22 mouse cellular contexts compared by ENCODE assay signal in genomic region chr11:23201701-23202449, GRCm38 (mm10). TPM values are rescaled to one million over a fixed set of nuclear protein-coding genes. Genes with fewer than 3 reads are reported as not detected.
DNase-seq lines count a peak whose midpoint lies in the region; ATAC-seq and TF ChIP-seq lines count a peak whose summit lies in the region.
"Had no signal": no experiment of that assay in that cellular context is flagged by ENCODE, and none has a peak within 500 bp of the region (broad histone marks: within the 10 kb centered on the region; RNA-seq: fewer than 3 reads in every experiment).

No protein-coding gene starts in this region.

- no peak overlapping the region for H3K9ac ChIP-seq in hindbrain, postnatal 0 days (replicated peaks; ENCODE audit: low read length)
- no peak overlapping the region for H3K9ac ChIP-seq in hindbrain, embryonic 11.5 days (ENCODE audit: low read depth, low read length)
- H3K9ac ChIP-seq in midbrain, embryonic 11.5 days (ENCODE audit: low read length): no peak overlapping the region
- H3K9ac ChIP-seq in midbrain, embryonic 13.5 days (replicated peaks): no peak overlapping the region
- H3K9ac ChIP-seq: embryonic facial prominence, embryonic 12.5 days; heart, embryonic 13.5 days; hindbrain, embryonic 12.5 days; kidney, embryonic 15.5 days; liver, postnatal 0 days; stomach, embryonic 15.5 days had no signal

- no peak overlapping the region for H3K4me2 ChIP-seq in hindbrain, postnatal 0 days (ENCODE audit: low read depth, low read length)
- H3K4me2 ChIP-seq in hindbrain, embryonic 11.5 days (replicated peaks; ENCODE audit: low read depth, low read length): no peak overlapping the region
- H3K4me2 ChIP-seq in midbrain, embryonic 11.5 days: no peak overlapping the region
- H3K4me2 ChIP-seq in midbrain, embryonic 13.5 days (replicated peaks): no peak overlapping the region
- H3K4me2 ChIP-seq: embryonic facial prominence, embryonic 12.5 days; heart, embryonic 13.5 days; hindbrain, embryonic 12.5 days; kidney, embryonic 15.5 days; stomach, embryonic 15.5 days had no signal

- peak; percentile 25 to 31 for DNase-seq in cerebellum, postnatal 10 days
- DNase-seq in cerebellum, adult 9-10 months: no peak
- DNase-seq in hindbrain, postnatal 0 days (ENCODE audit: low spot score): peak; percentile 8
- DNase-seq in hindbrain, embryonic 11.5 days (ENCODE audit: low spot score): no peak
- DNase-seq in midbrain, embryonic 11.5 days (ENCODE audit: low spot score, missing footprints): peak; percentile 69
- peak; percentile 18 for DNase-seq in testis, postnatal 14 days (ENCODE audit: low spot score)
- no peak for DNase-seq in thymus, adult 18-20 months
- DNase-seq: adrenal gland, postnatal 25 days; cerebellum, adult 11 months; gastrocnemius, postnatal 10 days; heart, adult 2 months; heart, postnatal 14 days; kidney, adult 11 months; liver, postnatal 0 days had no signal

- no peaks in the 10 kb centered on the region for H3K4me1 ChIP-seq in hindbrain, postnatal 0 days (ENCODE audit: insufficient read depth, low read length)
- no peaks in the 10 kb centered on the region for H3K4me1 ChIP-seq in hindbrain, embryonic 11.5 days (replicated peaks; ENCODE audit: control insufficient read depth, insufficient read depth, low read length)
- H3K4me1 ChIP-seq in midbrain, embryonic 11.5 days (ENCODE audit: control insufficient read depth, insufficient read depth, low read length): no peaks in the 10 kb centered on the region
- no peaks in the 10 kb centered on the region for H3K4me1 ChIP-seq in midbrain, embryonic 13.5 days (replicated peaks)
- H3K4me1 ChIP-seq: embryonic facial prominence, embryonic 12.5 days; heart, embryonic 13.5 days; hindbrain, embryonic 12.5 days; kidney, embryonic 15.5 days; stomach, embryonic 15.5 days had no signal

- 67% methylated on average over 9 of the region's 9 CpGs for WGBS in hindbrain, postnatal 0 days
- WGBS in hindbrain, embryonic 11.5 days: 90% methylated on average over 9 of the region's 9 CpGs
- WGBS in midbrain, embryonic 11.5 days: 87% methylated on average over 9 of the region's 9 CpGs
- 89% methylated on average over 9 of the region's 9 CpGs for WGBS in midbrain, embryonic 13.5 days

- no peak for TF ChIP-seq CTCF in hindbrain, postnatal 0 days (IDR thresholded peaks at IDR 0.05; ENCODE audit: low read depth)

- ATAC-seq in hindbrain, postnatal 0 days: no peak
- no peak for ATAC-seq in hindbrain, embryonic 11.5 days (ENCODE audit: low FRiP score)
- ATAC-seq in midbrain, embryonic 11.5 days (ENCODE audit: low FRiP score): no peak
- no peak for ATAC-seq in midbrain, embryonic 13.5 days
- ATAC-seq: liver, postnatal 0 days; lung, postnatal 0 days had no signal

- H3K27ac ChIP-seq in hindbrain, postnatal 0 days: no peak overlapping the region
- no peak overlapping the region for H3K27ac ChIP-seq in hindbrain, embryonic 11.5 days (ENCODE audit: low read depth, low read length)
- no peak overlapping the region for H3K27ac ChIP-seq in midbrain, embryonic 11.5 days (ENCODE audit: low read depth, low read length)
- H3K27ac ChIP-seq in midbrain, embryonic 13.5 days: no peak overlapping the region
- H3K27ac ChIP-seq: embryonic facial prominence, embryonic 12.5 days; heart, adult 2 months; heart, embryonic 13.5 days; hindbrain, embryonic 12.5 days; kidney, embryonic 15.5 days; macrophage; stomach, embryonic 15.5 days had no signal

- H3K27me3 ChIP-seq in hindbrain, postnatal 0 days (ENCODE audit: insufficient read depth, low read length): no peaks in the 10 kb centered on the region
- H3K27me3 ChIP-seq in hindbrain, embryonic 11.5 days (ENCODE audit: control insufficient read depth, insufficient read depth, low read length): no peaks in the 10 kb centered on the region
- no peaks in the 10 kb centered on the region for H3K27me3 ChIP-seq in midbrain, embryonic 11.5 days (ENCODE audit: control insufficient read depth, insufficient read depth, low read length)
- no peaks in the 10 kb centered on the region for H3K27me3 ChIP-seq in midbrain, embryonic 13.5 days
- H3K27me3 ChIP-seq: embryonic facial prominence, embryonic 12.5 days; heart, embryonic 13.5 days; hindbrain, embryonic 12.5 days; kidney, embryonic 15.5 days; stomach, embryonic 15.5 days had no signal

- H3K9me3 ChIP-seq in hindbrain, postnatal 0 days (ENCODE audit: low read length): no peaks in the 10 kb centered on the region
- H3K9me3 ChIP-seq in hindbrain, embryonic 11.5 days (ENCODE audit: control insufficient read depth, low read length): no peaks in the 10 kb centered on the region
- no peaks in the 10 kb centered on the region for H3K9me3 ChIP-seq in midbrain, embryonic 11.5 days (ENCODE audit: control insufficient read depth, low read length)
- H3K9me3 ChIP-seq in midbrain, embryonic 13.5 days: no peaks in the 10 kb centered on the region
- H3K9me3 ChIP-seq: embryonic facial prominence, embryonic 12.5 days; heart, embryonic 13.5 days; hindbrain, embryonic 12.5 days; kidney, embryonic 15.5 days; stomach, embryonic 15.5 days had no signal

- H3K36me3 ChIP-seq in hindbrain, postnatal 0 days (ENCODE audit: insufficient read depth, low read length): no peaks in the 10 kb centered on the region
- no peaks in the 10 kb centered on the region for H3K36me3 ChIP-seq in hindbrain, embryonic 11.5 days (ENCODE audit: control insufficient read depth, insufficient read depth, low read length)
- H3K36me3 ChIP-seq in midbrain, embryonic 11.5 days (ENCODE audit: control insufficient read depth, insufficient read depth, low read length): no peaks in the 10 kb centered on the region
- no peaks in the 10 kb centered on the region for H3K36me3 ChIP-seq in midbrain, embryonic 13.5 days
- H3K36me3 ChIP-seq: embryonic facial prominence, embryonic 12.5 days; heart, embryonic 13.5 days; hindbrain, embryonic 12.5 days; kidney, embryonic 15.5 days; stomach, embryonic 15.5 days had no signal

- no peak overlapping the region for H3K4me3 ChIP-seq in hindbrain, postnatal 0 days (ENCODE audit: low read length)
- H3K4me3 ChIP-seq in hindbrain, embryonic 11.5 days (ENCODE audit: low read depth, low read length): no peak overlapping the region
- H3K4me3 ChIP-seq in midbrain, embryonic 11.5 days (ENCODE audit: low read depth, low read length): no peak overlapping the region
- H3K4me3 ChIP-seq in midbrain, embryonic 13.5 days (replicated peaks): no peak overlapping the region
- H3K4me3 ChIP-seq: embryonic facial prominence, embryonic 12.5 days; heart, adult 2 months; heart, embryonic 13.5 days; hindbrain, embryonic 12.5 days; kidney, embryonic 15.5 days; stomach, embryonic 15.5 days had no signal

RNA-seq across cellular contexts. Expression of gene Xpo1, which starts 54.0 kb away (rescaled TPM):
- total RNA-seq in hindbrain, postnatal 0 days (2014; rRNA removed): 50.7 and 51.8 TPM in 2 replicates
- polyA plus RNA-seq in hindbrain, postnatal 0 days (2015; fragmentation: Nextera tagmentation; extraction: Ambion mirVana): 40.8 and 43.7 TPM in 2 replicates
- polyA plus RNA-seq in hindbrain, embryonic 11.5 days (2014; fragmentation: Nextera tagmentation; extraction: Ambion mirVana): 148 and 161 TPM in 2 replicates
- polyA plus RNA-seq in midbrain, embryonic 11.5 days (2014; fragmentation: Nextera tagmentation; extraction: Ambion mirVana): 171 and 184 TPM in 2 replicates
- 86.6 and 89.4 TPM in 2 replicates for polyA plus RNA-seq in midbrain, embryonic 13.5 days (2015; fragmentation: Nextera tagmentation; extraction: Ambion mirVana)

Comparison
In these comparisons a context has a peak if more than half of its experiments do, and no peak if none do; other contexts are left out.
1. DNase-seq: peak in cerebellum, postnatal 10 days (2 of 2), hindbrain, postnatal 0 days (single experiment), midbrain, embryonic 11.5 days (single experiment) and testis, postnatal 14 days (single experiment); none in cerebellum, adult 9-10 months (single experiment), hindbrain, embryonic 11.5 days (single experiment) and thymus, adult 18-20 months (0 of 2).